Mouse (Mus musculus) megakaryocyte, adult 5-6 weeks (primary cell): Measurements from ENCODE around the gene F3. TPM values are rescaled to one million over a fixed set of nuclear protein-coding genes. Genes with fewer than 3 reads are reported as not detected.

Experiments used
- ATAC-seq: 2 replicates; pipeline ENCODE4 v1.8.0; 2016; ENCODE audit warnings: mild to moderate bottlenecking, inconsistent platforms; ENCODE audit not compliant: poor library complexity, severe bottlenecking
- total RNA-seq, 2 experiments: library from RNA; stranded (forward) in 1 of 2; stranded (reverse) in 1 of 2; fragments of 153-499, 151-499 nt in 1 of 2; fragments of 221-1000, 200-1000 nt in 1 of 2; gene quantifications; 2 replicates each; pipeline versions ENCODE4 v1.2.3 to v1.2.4; 2015 to 2017

F3 gene
- total RNA-seq, 2 experiments from 2014 or later, result not detected

GRCm38 (mm10) chr3:121706087-121706486, 17.2 kb upstream of the F3 start:
- no peak for ATAC-seq

- ATAC-seq, result no peak
Observed at GRCm38 (mm10) chr3:121707106-121707505, 16.2 kb upstream of the F3 start.

GRCm38 (mm10) chr3:121710894-121711531, 12.3 kb upstream of the F3 start:
- ATAC-seq, result no peak

- ATAC-seq, result no peak
Observed at GRCm38 (mm10) chr3:121712222-121712621, 11.1 kb upstream of the F3 start.

- ATAC-seq, result no peak
Observed at GRCm38 (mm10) chr3:121713151-121713701, 10.1 kb upstream of the F3 start.

- ATAC-seq, result no peak
Observed at GRCm38 (mm10) chr3:121713816-121714215, 9.5 kb upstream of the F3 start.

GRCm38 (mm10) chr3:121714461-121714860, 8.9 kb upstream of the F3 start:
- no peak for ATAC-seq

GRCm38 (mm10) chr3:121715336-121715735, 8.0 kb upstream of the F3 start:
- no peak for ATAC-seq

GRCm38 (mm10) chr3:121715741-121716459, 7.4 kb upstream of the F3 start:
- no peak for ATAC-seq

GRCm38 (mm10) chr3:121716480-121716879, 6.9 kb upstream of the F3 start:
- ATAC-seq, result no peak

- no peak for ATAC-seq
Observed at GRCm38 (mm10) chr3:121718679-121719078, 4.7 kb upstream of the F3 start.

GRCm38 (mm10) chr3:121719701-121720100, 3.6 kb upstream of the F3 start:
- no peak for ATAC-seq

- ATAC-seq, result no peak
Observed at GRCm38 (mm10) chr3:121720801-121721690, 2.3 kb upstream of the F3 start.

- ATAC-seq, result peak; percentile 44
Observed at GRCm38 (mm10) chr3:121721691-121722070, 1.7 kb upstream of the F3 start.

GRCm38 (mm10) chr3:121723968-121724524, 709 bp downstream of the F3 start:
- no peak for ATAC-seq

GRCm38 (mm10) chr3:121724553-121724952, 1.2 kb downstream of the F3 start:
- ATAC-seq, result no peak

- ATAC-seq, result no peak
Observed at GRCm38 (mm10) chr3:121725651-121726050, 2.3 kb downstream of the F3 start.

GRCm38 (mm10) chr3:121729678-121730077, 6.3 kb downstream of the F3 start:
- ATAC-seq, result no peak

GRCm38 (mm10) chr3:121735542-121735941, 12.2 kb downstream of the F3 start:
- ATAC-seq, result no peak

- ATAC-seq, result peak; percentile 62
Observed at GRCm38 (mm10) chr3:121736025-121736744, 12.8 kb downstream of the F3 start.
